Mouse (Mus musculus): ENCODE results near the gene Pnkd. TPM values are rescaled to one million over a fixed set of nuclear protein-coding genes. Genes with fewer than 3 reads are reported as not detected.
"Not testable (repeated sequence)": the region's sequence is repeated elsewhere in the genome, so short reads cannot be mapped to it uniquely, and the experiment has no call there.

Gene Pnkd
- polyA plus RNA-seq, 1 experiment from 2014 or later, result 103 TPM

DNA sequence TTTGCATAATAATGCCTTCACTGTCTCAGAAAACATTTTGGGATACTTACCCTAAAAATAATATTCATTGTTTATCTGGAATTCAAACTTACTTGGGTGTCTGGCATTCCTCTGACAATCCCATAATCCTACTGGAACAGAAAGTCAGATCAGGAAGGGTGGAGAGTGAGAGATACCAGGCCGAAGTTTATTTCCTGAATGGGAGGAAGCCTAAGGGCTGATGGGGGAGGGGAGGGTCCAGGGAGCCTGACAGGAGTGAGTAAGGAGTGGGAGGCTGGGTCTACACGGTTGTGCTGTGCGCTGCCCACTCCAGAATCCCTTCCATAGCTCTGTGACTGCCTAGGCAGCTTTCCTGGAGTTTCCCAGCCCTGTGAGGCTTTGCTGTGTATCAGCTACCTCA, 25.0 kb downstream of the Pnkd start:
- no peaks in the 10 kb centered on the region for H3K9me3 ChIP-seq (ENCODE audit: low read depth, low read length)
- ATAC-seq (ENCODE audit: insufficient read depth) (no peak), DNase-seq (no peak)
- H3K27me3 ChIP-seq (ENCODE audit: insufficient read depth, low read length), result no peaks in the 10 kb centered on the region
- no peak overlapping the region for H3K4me3 ChIP-seq (ENCODE audit: low read depth, low read length)
- H3K36me3 ChIP-seq (ENCODE audit: insufficient read depth), result no peaks in the 10 kb centered on the region
- H3K27ac ChIP-seq (ENCODE audit: low read depth), result peak overlapping the region; percentile 52; the same call in 1 of the 2 replicates
- H3K4me1 ChIP-seq (ENCODE audit: insufficient read depth), result peaks cover 5% of the 10 kb centered on the region; the same call in 1 of the 2 replicates
- 21% methylated on average over 3 of the region's 3 CpGs for WGBS
- H3K4me2 ChIP-seq, result no peak overlapping the region
- H3K9ac ChIP-seq, result no peak overlapping the region
- no peak for TF ChIP-seq CTCF (IDR thresholded peaks at IDR 0.05; ENCODE audit: low read depth)

DNA sequence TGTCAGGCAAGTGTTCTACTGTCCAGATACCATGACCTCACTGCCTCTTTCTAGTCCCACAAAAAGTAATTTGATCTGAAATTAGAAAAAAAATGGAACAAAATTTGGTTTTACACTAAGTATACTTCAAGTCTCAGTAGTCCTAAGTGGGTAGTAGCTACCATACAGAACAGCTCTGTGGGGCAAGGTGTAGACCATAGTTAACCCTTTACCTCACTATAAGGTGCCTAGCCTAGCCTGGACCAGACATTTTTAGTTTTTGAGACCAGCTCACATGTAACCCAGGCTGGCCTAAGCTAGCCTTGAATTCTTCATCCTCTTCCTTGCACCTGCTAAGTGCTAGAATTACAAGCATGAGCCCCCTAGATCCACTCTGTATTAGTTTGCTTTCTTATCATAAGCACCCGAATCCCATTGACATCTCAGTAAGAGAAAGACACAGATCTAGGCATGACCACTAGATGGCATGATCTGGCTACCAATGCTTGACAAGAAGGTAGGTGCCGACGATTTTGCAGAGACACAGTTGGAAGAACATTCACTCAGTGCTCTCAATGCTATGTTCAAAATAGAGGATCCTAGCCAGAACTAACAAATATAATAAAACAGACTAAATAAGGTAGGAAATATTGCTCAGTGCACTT, 28.4 kb downstream of the Pnkd start:
- 1% methylated on average over 3 of the region's 3 CpGs for WGBS
- H3K4me1 ChIP-seq (ENCODE audit: insufficient read depth), result no peaks in the 10 kb centered on the region
- no peaks in the 10 kb centered on the region for H3K27me3 ChIP-seq (ENCODE audit: insufficient read depth, low read length)
- no peaks in the 10 kb centered on the region for H3K9me3 ChIP-seq (ENCODE audit: low read depth, low read length)
- TF ChIP-seq CTCF (IDR thresholded peaks at IDR 0.05; ENCODE audit: low read depth), result peak; percentile 91
- no peak overlapping the region for H3K4me2 ChIP-seq
- no peaks in the 10 kb centered on the region for H3K36me3 ChIP-seq (ENCODE audit: insufficient read depth)
- ATAC-seq (ENCODE audit: insufficient read depth) (peak; percentile 37; the same call in 1 of the 2 replicates), DNase-seq (peak; percentile 94)
- no peak overlapping the region for H3K9ac ChIP-seq
- no peak overlapping the region for H3K4me3 ChIP-seq (ENCODE audit: low read depth, low read length)
- H3K27ac ChIP-seq (ENCODE audit: low read depth), result no peak overlapping the region

DNA sequence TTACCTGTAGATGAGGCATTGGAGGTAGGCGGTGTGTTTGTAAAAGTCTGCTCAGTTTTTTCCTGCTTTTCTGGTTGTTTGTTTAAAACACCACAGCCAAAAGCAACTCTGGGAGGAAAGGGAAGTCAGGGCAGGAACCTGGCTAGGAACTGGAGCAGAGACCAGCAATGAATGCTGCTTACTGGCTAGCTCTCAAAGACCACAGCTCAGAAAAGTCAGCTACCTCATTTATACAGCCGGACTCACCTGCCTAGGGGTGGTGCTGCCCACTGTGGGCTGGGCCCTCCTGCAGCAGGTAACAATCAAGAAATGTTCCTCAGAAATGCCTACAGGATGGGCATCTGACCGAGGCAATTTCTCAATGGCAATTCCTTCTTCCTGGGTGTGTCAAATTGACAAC, 30.1 kb downstream of the Pnkd start:
- no peak overlapping the region for H3K4me2 ChIP-seq
- ATAC-seq (ENCODE audit: insufficient read depth) (no peak), DNase-seq (no peak)
- TF ChIP-seq CTCF (IDR thresholded peaks at IDR 0.05; ENCODE audit: low read depth), result no peak
- H3K36me3 ChIP-seq (ENCODE audit: insufficient read depth), result no peaks in the 10 kb centered on the region
- H3K9ac ChIP-seq, result no peak overlapping the region
- no peak overlapping the region for H3K27ac ChIP-seq (ENCODE audit: low read depth)
- no peak overlapping the region for H3K4me3 ChIP-seq (ENCODE audit: low read depth, low read length)
- H3K27me3 ChIP-seq (ENCODE audit: insufficient read depth, low read length), result no peaks in the 10 kb centered on the region
- 76% methylated on average over 3 of the region's 3 CpGs for WGBS
- H3K4me1 ChIP-seq (ENCODE audit: insufficient read depth), result no peaks in the 10 kb centered on the region
- H3K9me3 ChIP-seq (ENCODE audit: low read depth, low read length), result no peaks in the 10 kb centered on the region

DNA sequence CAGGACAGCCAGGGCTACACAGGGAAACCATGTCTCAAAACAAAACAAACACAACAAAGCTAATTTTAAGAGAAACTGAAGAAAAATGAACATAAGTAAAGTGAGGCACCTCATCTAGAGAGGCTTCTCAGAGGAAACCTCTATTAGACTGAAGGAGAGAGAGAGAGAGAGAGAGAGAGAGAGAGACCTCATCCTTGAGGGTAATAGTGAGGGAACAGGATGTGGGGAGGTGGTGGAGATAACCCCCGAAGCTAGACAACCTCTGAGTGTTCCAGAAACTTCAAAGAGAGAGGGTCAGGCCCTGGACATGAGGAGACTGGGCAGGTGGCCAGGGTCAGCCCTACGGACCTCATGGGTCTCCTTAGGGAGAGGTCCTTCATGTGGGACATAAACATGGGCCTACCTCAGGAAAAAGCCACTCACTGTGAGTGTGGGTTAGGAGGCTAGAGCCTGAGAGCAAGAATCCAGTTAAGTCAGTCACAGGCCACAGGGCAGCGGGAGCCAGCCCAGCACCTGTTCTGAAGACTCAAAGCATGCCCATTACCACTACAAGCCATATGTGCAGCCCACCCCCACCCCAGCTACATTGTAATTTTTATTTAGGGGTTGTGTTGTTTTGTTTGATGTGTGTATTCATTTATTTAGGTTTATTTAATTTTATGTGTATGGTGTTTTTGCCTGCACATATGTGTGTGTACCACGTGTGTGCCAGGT, 31.5 kb downstream of the Pnkd start:
- Histone ChIP-seq H3K4me1 (ENCODE audit: insufficient read depth) (no peaks in the 10 kb centered on the region), H3K4me3 (ENCODE audit: low read depth, low read length) (no peak overlapping the region), H3K36me3 (ENCODE audit: insufficient read depth) (no peaks in the 10 kb centered on the region), H3K4me2 (no peak overlapping the region), H3K27ac (ENCODE audit: low read depth) (no peak overlapping the region), H3K27me3 (ENCODE audit: insufficient read depth, low read length) (no peaks in the 10 kb centered on the region), H3K9me3 (ENCODE audit: low read depth, low read length) (no peaks in the 10 kb centered on the region), H3K9ac (no peak overlapping the region)
- WGBS, result 62% methylated on average over 4 of the region's 4 CpGs
- ATAC-seq (ENCODE audit: insufficient read depth) (no peak), DNase-seq (no peak)
- no peak for TF ChIP-seq CTCF (IDR thresholded peaks at IDR 0.05; ENCODE audit: low read depth)

DNA sequence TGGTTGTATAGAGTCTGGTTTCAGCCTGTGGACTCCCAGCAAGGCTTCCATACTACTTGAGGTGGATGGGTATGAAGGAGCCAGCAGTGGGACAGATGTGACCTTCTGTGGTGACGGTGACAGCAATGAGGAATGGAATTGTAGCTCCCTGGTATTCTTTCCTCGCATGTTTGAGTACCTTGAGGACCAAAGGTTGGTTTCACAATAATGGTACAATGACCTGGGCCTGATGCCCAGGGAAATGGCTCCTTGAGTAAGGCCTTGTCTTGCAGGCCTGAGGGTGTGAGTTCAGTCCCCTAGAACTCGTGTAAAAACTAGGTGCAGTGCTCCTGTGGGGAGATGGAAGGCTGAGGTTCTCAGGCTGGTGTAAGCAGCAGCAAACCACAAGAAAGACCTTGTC, 34.0 kb downstream of the Pnkd start:
- Histone ChIP-seq H3K27ac (ENCODE audit: low read depth) (no peak overlapping the region), H3K4me1 (ENCODE audit: insufficient read depth) (0 out of 2 replicates have a peak, but pooled peaks cover 3% of the 10 kb centered on the region), H3K9me3 (ENCODE audit: low read depth, low read length) (no peaks in the 10 kb centered on the region), H3K27me3 (ENCODE audit: insufficient read depth, low read length) (no peaks in the 10 kb centered on the region), H3K4me2 (no peak overlapping the region), H3K36me3 (ENCODE audit: insufficient read depth) (no peaks in the 10 kb centered on the region), H3K4me3 (ENCODE audit: low read depth, low read length) (no peak overlapping the region), H3K9ac (no peak overlapping the region)
- DNase-seq, result no peak
- no peak for TF ChIP-seq CTCF (IDR thresholded peaks at IDR 0.05; ENCODE audit: low read depth)
- WGBS, result 90% methylated on average over 3 of the region's 3 CpGs
- no peak for ATAC-seq (ENCODE audit: insufficient read depth)

DNA sequence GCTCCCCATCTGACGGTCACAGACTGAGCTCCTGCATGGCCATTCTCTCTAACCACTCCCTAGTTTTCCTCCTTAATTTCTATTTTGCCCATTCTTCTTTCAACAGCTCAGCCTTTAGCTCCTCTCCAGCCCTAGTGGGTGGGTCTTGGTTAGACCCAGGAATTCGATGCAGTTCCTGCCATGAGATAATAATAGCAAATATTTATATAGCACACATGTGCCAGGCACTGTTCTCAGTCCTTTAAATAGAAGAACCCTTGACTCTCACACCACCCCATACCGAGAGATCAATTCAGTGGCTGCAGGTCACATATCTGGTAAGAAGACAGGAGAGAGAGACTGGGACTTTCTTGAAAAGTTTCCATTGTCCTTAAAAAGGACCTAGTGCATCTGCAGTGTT, 36.7 kb downstream of the Pnkd start:
- no peak overlapping the region for H3K4me3 ChIP-seq (ENCODE audit: low read depth, low read length)
- 0 out of 2 replicates have a peak, but pooled peaks cover 3% of the 10 kb centered on the region for H3K4me1 ChIP-seq (ENCODE audit: insufficient read depth)
- H3K27me3 ChIP-seq (ENCODE audit: insufficient read depth, low read length), result no peaks in the 10 kb centered on the region
- peak overlapping the region; percentile 58; the same call in 1 of the 2 replicates for H3K27ac ChIP-seq (ENCODE audit: low read depth)
- no peak for TF ChIP-seq CTCF (IDR thresholded peaks at IDR 0.05; ENCODE audit: low read depth)
- H3K36me3 ChIP-seq (ENCODE audit: insufficient read depth), result no peaks in the 10 kb centered on the region
- no peak overlapping the region for H3K9ac ChIP-seq
- H3K9me3 ChIP-seq (ENCODE audit: low read depth, low read length), result no peaks in the 10 kb centered on the region
- H3K4me2 ChIP-seq, result no peak overlapping the region
- no peak for DNase-seq
- ATAC-seq (ENCODE audit: insufficient read depth), result peak; percentile 17; the same call in 1 of the 2 replicates
- WGBS, result 26% methylated on average over 3 of the region's 3 CpGs

DNA sequence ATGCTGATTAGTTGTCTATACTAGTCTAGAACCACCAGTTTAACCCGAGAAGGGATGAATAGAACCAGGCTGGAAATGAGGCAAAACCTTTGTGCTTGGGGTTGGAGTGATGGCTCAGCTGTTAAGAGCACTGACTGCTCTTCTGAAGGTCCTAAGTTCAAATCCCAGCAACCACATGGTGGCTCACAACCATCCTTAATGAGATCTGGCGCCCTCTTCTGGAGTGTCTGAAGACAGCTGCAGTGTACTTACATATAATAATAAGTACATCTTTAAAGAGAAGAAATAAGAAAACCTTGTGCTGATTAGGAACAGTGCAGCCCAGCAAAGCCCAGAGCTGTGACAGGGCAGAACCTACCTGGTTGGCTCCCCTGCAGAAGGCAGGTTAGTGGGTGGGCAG, 42.2 kb downstream of the Pnkd start:
- 76% methylated on average over 2 of the region's 2 CpGs for WGBS
- TF ChIP-seq CTCF (IDR thresholded peaks at IDR 0.05; ENCODE audit: low read depth), result peak; percentile 18; the same call in 1 of the 2 replicates

More for the DNA sequence above, 42.2 kb downstream of the Pnkd start:
- not testable (repeated sequence) for H3K4me3 ChIP-seq (ENCODE audit: low read depth, low read length); H3K27ac ChIP-seq (ENCODE audit: low read depth); DNase-seq; H3K4me1 ChIP-seq (ENCODE audit: insufficient read depth); H3K36me3 ChIP-seq (ENCODE audit: insufficient read depth); ATAC-seq (ENCODE audit: insufficient read depth); H3K9ac ChIP-seq; H3K4me2 ChIP-seq; H3K27me3 ChIP-seq (ENCODE audit: insufficient read depth, low read length); H3K9me3 ChIP-seq (ENCODE audit: low read depth, low read length)
